Mouse (Mus musculus): Measurements from ENCODE around the gene Msgn1.

DNA sequence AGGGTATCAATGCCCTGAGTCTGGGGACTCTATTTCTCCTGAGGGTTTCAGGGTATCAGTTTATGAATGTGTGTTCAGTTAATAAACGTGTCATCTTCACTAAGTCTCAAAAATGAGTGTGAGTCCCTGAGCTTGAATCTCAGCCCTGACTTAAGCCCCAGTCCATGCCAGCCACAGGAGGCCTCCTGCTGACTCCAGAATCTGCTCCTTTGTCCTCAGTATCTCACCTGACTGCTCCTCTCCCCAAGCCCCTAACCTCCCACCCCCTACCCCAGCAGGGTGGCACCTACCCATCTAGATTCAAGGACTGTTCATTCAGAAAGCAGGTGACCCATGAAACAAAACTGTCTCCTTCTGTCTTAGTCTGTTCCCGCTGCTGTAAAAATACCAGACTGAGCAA is 10.2 kb downstream of the Msgn1 start:
- TF ChIP-seq NANOG (IDR thresholded peaks at IDR 0.05; ENCODE audit: borderline replicate concordance, low read length) = peak; percentile 46; the same call in 1 of the 2 replicates
- no peak for TF ChIP-seq CTCF (conservative IDR thresholded peaks at IDR 0.05; ENCODE audit: low read length)
- TF ChIP-seq POU5F1 (IDR thresholded peaks at IDR 0.05; ENCODE audit: borderline replicate concordance, low read length) = no peak

Data from E14TG2a.4 (cell line).